Mouse (Mus musculus): ENCODE results near the gene Pram1. TPM values are rescaled to one million over a fixed set of nuclear protein-coding genes. Genes with fewer than 3 reads are reported as not detected.

Pram1 gene
- polyA plus RNA-seq, 1 experiment from 2014 or later, result 0.49 TPM

DNA sequence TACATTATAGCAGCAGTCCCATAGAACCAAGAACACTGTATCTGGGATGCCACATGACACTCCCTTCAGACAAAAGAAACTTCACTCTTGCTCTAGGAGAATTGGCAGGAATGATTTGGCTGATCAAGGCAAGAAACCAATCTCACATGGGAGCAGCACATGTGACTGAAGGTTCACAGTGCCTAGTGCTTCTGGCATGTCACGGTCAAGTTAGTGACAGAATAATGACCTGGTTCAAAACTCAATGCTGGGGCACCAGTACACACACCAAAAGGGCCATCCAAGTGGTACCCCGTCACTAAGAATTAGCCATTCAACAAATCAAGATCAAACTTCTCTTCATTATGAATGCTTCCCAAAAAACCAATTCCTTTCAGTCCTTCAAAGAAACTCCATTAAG is 38.2 kb downstream of the Pram1 start:
- Histone ChIP-seq H3K9ac (no peak overlapping the region), H3K4me1 (replicated peaks) (peaks cover 9% of the 10 kb centered on the region), H3K4me2 (no peak overlapping the region), H3K4me3 (no peak overlapping the region), H3K9me3 (no peaks in the 10 kb centered on the region), H3K36me3 (peaks cover 19% of the 10 kb centered on the region), H3K27me3 (no peaks in the 10 kb centered on the region), H3K27ac (no peak overlapping the region)
- 95% methylated on average over 2 of the region's 2 CpGs for WGBS
- no peak for ATAC-seq (ENCODE audit: low FRiP score)

GRCm38 (mm10) chr17:33678771-33679170 is 40.9 kb downstream of the Pram1 start:
- H3K27ac ChIP-seq, result no peak overlapping the region
- no peak overlapping the region for H3K9ac ChIP-seq
- H3K4me3 ChIP-seq, result no peak overlapping the region
- H3K36me3 ChIP-seq, result peaks cover 15% of the 10 kb centered on the region
- H3K4me1 ChIP-seq (replicated peaks), result peaks cover 36% of the 10 kb centered on the region
- H3K9me3 ChIP-seq, result no peaks in the 10 kb centered on the region
- ATAC-seq (ENCODE audit: low FRiP score), result no peak
- no peaks in the 10 kb centered on the region for H3K27me3 ChIP-seq
- no peak overlapping the region for H3K4me2 ChIP-seq

DNA sequence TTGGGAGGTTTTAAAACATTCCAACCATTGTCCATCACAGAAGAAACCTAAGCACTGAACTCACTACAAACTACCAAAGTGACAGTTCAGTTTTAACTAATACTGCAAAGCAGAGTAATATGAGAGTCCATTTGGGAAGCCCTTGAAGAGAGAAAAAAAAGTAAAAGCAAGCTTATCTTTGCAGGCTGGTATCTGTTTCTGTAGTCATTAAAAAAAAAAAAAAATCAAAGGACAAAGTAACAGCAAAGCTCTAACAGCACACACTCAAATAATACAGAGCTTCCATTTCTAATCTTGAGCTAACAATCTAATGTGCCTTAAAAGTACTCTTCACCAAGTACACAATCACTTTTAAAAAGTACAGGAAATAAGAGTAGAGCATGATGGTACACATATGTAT is 43.9 kb downstream of the Pram1 start:
- H3K27ac ChIP-seq, result no peak overlapping the region
- no peak for ATAC-seq (ENCODE audit: low FRiP score)
- no peak overlapping the region for H3K4me3 ChIP-seq
- no peaks in the 10 kb centered on the region for H3K9me3 ChIP-seq
- H3K9ac ChIP-seq, result no peak overlapping the region
- no peaks in the 10 kb centered on the region for H3K27me3 ChIP-seq
- peaks cover 46% of the 10 kb centered on the region for H3K4me1 ChIP-seq (replicated peaks)
- H3K4me2 ChIP-seq, result peak overlapping the region; percentile 99
- peaks cover 4% of the 10 kb centered on the region for H3K36me3 ChIP-seq

GRCm38 (mm10) chr17:33684671-33685231 is 46.9 kb downstream of the Pram1 start:
- peaks cover 46% of the 10 kb centered on the region for H3K4me1 ChIP-seq (replicated peaks)
- ATAC-seq (ENCODE audit: low FRiP score), result peak; percentile 90
- peak overlapping the region; percentile 80 for H3K4me3 ChIP-seq
- no peaks in the 10 kb centered on the region for H3K27me3 ChIP-seq
- H3K9me3 ChIP-seq, result no peaks in the 10 kb centered on the region
- H3K9ac ChIP-seq, result peak overlapping the region; percentile 93
- WGBS, result under 1% methylated on average over 44 of the region's 44 CpGs
- H3K27ac ChIP-seq, result peak overlapping the region; percentile 97
- H3K4me2 ChIP-seq, result peak overlapping the region; percentile 99
- 0 out of 2 replicates have a peak, but pooled peaks cover 6% of the 10 kb centered on the region for H3K36me3 ChIP-seq

- no peaks in the 10 kb centered on the region for H3K9me3 ChIP-seq
- peaks cover 46% of the 10 kb centered on the region for H3K4me1 ChIP-seq (replicated peaks)
- peak; percentile 98 for ATAC-seq (ENCODE audit: low FRiP score)
- no peaks in the 10 kb centered on the region for H3K27me3 ChIP-seq
- H3K36me3 ChIP-seq, result 0 out of 2 replicates have a peak, but pooled peaks cover 6% of the 10 kb centered on the region
- WGBS, result under 1% methylated on average over 42 of the region's 42 CpGs
- H3K9ac ChIP-seq, result peak overlapping the region; percentile 93
- peak overlapping the region; percentile 97 for H3K27ac ChIP-seq
- peak overlapping the region; percentile 80 for H3K4me3 ChIP-seq
- H3K4me2 ChIP-seq, result peak overlapping the region; percentile 99
These were observed 47.4 kb downstream of the Pram1 start for GRCm38 (mm10) chr17:33685249-33685653.

DNA sequence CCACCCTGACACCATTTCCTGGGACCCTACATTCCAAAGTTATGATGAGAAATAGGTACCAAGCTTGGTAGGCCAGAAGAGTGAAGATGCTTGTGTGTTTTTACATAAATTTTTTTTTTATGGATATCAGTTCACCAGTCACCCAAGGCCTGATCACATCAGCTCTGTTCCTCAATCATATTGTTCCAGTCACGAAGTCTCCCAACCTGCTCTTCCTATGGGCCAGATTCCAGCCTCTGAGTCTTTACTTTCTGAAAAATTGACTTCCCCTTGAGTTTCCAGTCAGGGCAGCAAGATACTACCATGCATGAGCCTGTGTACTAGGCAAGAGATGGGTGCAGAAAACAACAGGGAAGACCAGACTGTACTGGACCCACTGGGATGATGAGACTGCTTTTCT is 48.9 kb downstream of the Pram1 start, which contains the start of gene Hnrnpm:
Gene Hnrnpm (minus strand): TSS at position 101 of the 400 bp plus-strand sequence.
- 86% methylated on average over 1 of the region's 1 CpGs for WGBS
- Histone ChIP-seq H3K36me3 (peaks cover 15% of the 10 kb centered on the region), H3K9me3 (no peaks in the 10 kb centered on the region), H3K27ac (peak within 1 kb of the TSS; percentile 97), H3K4me3 (peak within 1 kb of the TSS; percentile 80), H3K4me2 (peak within 1 kb of the TSS; percentile 99), H3K4me1 (replicated peaks) (peaks cover 33% of the 10 kb centered on the region), H3K27me3 (no peaks in the 10 kb centered on the region), H3K9ac (peak within 1 kb of the TSS; percentile 93; the same call in 1 of the 2 replicates)
- no peak for ATAC-seq (ENCODE audit: low FRiP score)

Other genes with a start within 250 kb of the Pram1 start
- 15.7 and 17.0 TPM in 2 replicates for gene Zfp101, start 243.4 kb upstream of the Pram1 start, polyA plus RNA-seq (2015; fragmentation: Nextera tagmentation; extraction: Ambion mirVana)
- not detected in 2 replicates for gene Actl9, start 205.2 kb upstream of the Pram1 start, polyA plus RNA-seq (2015; fragmentation: Nextera tagmentation; extraction: Ambion mirVana)
- gene Adamts10, start 113.9 kb upstream of the Pram1 start, polyA plus RNA-seq (2015; fragmentation: Nextera tagmentation; extraction: Ambion mirVana), result 48.0 and 48.3 TPM in 2 replicates
- gene Myo1f, start 82.3 kb upstream of the Pram1 start, polyA plus RNA-seq (2015; fragmentation: Nextera tagmentation; extraction: Ambion mirVana), result 1.8 and 2.4 TPM in 2 replicates
- 68.9 and 70.0 TPM in 2 replicates for gene Zfp414, start 9.0 kb upstream of the Pram1 start, polyA plus RNA-seq (2015; fragmentation: Nextera tagmentation; extraction: Ambion mirVana)
- gene Hnrnpm, start 48.8 kb downstream of the Pram1 start, polyA plus RNA-seq (2015; fragmentation: Nextera tagmentation; extraction: Ambion mirVana), result 241 and 245 TPM in 2 replicates
- gene March2, start 80.6 kb downstream of the Pram1 start, polyA plus RNA-seq (2015; fragmentation: Nextera tagmentation; extraction: Ambion mirVana), result 68.4 and 69.1 TPM in 2 replicates
- 494 and 549 TPM in 2 replicates for gene Rab11b, start 122.5 kb downstream of the Pram1 start, polyA plus RNA-seq (2015; fragmentation: Nextera tagmentation; extraction: Ambion mirVana)
- gene Angptl4, start 143.8 kb downstream of the Pram1 start, polyA plus RNA-seq (2015; fragmentation: Nextera tagmentation; extraction: Ambion mirVana), result 23.5 and 24.7 TPM in 2 replicates
- 37.4 and 40.5 TPM in 2 replicates for gene Kank3, start 172.5 kb downstream of the Pram1 start, polyA plus RNA-seq (2015; fragmentation: Nextera tagmentation; extraction: Ambion mirVana)
- 683 and 734 TPM in 2 replicates for gene Rps28, start 186.5 kb downstream of the Pram1 start, polyA plus RNA-seq (2015; fragmentation: Nextera tagmentation; extraction: Ambion mirVana)
- gene Ndufa7, start 186.5 kb downstream of the Pram1 start, polyA plus RNA-seq (2015; fragmentation: Nextera tagmentation; extraction: Ambion mirVana), result 497 and 540 TPM in 2 replicates
- gene Cd320, start 205.0 kb downstream of the Pram1 start, polyA plus RNA-seq (2015; fragmentation: Nextera tagmentation; extraction: Ambion mirVana), result 59.0 and 60.3 TPM in 2 replicates
- not detected in 2 replicates for gene Gm7029, start 235.8 kb downstream of the Pram1 start, polyA plus RNA-seq (2015; fragmentation: Nextera tagmentation; extraction: Ambion mirVana)